Mouse (Mus musculus): Measurements from ENCODE around the gene Cpeb1.

DNA sequence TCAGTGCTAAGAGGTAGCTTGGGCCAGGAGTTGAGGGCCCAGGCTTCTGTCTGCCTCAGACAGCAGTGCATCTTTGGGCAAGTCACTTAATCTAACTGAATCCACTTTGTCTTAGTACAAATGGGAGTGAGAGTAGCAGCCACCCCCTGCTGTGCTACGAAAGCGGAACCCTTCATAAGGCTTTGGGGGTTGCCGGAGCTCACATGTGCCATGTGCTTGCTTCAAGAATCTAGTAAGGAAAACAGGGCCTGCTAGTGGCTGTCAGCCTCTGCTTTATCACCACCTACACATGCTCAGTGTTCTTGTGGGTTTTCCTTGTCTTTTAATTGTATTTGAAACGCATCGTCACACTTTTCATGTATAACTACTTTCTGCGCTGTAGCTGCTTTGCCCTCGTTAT lies 153.9 kb downstream of the Cpeb1 start:
- TF ChIP-seq CTCF (IDR thresholded peaks at IDR 0.05) (no peak), EP300 (IDR thresholded peaks at IDR 0.05) (no peak)
